Mouse (Mus musculus) lung, adult 2 months (tissue): ENCODE results near the gene Rabif. TPM values are rescaled to one million over a fixed set of nuclear protein-coding genes. Genes with fewer than 3 reads are reported as not detected.

Experiments used
- DNase-seq: peaks from one replicate; pipeline ENCODE4 v3.0.0; 2022
- H3K4me1 ChIP-seq: fragments of 200-500 bp; 2 replicates; pipeline ENCODE4 v1.6.1; 2011; ENCODE audit warnings: low read length; ENCODE audit not compliant: control insufficient read depth, insufficient read depth
- H3K4me3 ChIP-seq: fragments of 200-500 bp; replicated peaks from 2 replicates; pipeline ENCODE3; 2011; ENCODE audit warnings: low read depth, mild to moderate bottlenecking, control low read depth, low read length; ENCODE audit errors: extremely low read depth
- CTCF ChIP-seq: fragments of 200-500 bp; IDR thresholded peaks from 2 replicates; pipeline ENCODE4 v1.5.1; 2011; ENCODE audit warnings: mild to moderate bottlenecking, low read length, control low read depth; ENCODE audit not compliant: insufficient read depth
- POLR2A ChIP-seq: fragments of 200-500 bp; IDR thresholded peaks from 2 replicates; pipeline ENCODE4 v1.6.1; 2011; ENCODE audit warnings: low read depth, mild to moderate bottlenecking, control low read depth, low read length, borderline replicate concordance; ENCODE audit errors: extremely low read depth
- WGBS: fragments of 180-500 bp; shearing (Covaris S2); methylation state at CpG from one replicate; pipeline ENCODE4 v1.1.7; 2018; 5-methylcytosine and 5-hydroxymethylcytosine counted together
- polyA plus RNA-seq: library from polyadenylated mRNA; depleted of rRNA; stranded (reverse); fragments of >200 nt; gene quantifications from 2 replicates; pipeline ENCODE4 v1.2.3, GENCODE M21; 2012; rRNA removed

The Rabif gene
- polyA plus RNA-seq, 1 experiment: 15.5 TPM

DNA sequence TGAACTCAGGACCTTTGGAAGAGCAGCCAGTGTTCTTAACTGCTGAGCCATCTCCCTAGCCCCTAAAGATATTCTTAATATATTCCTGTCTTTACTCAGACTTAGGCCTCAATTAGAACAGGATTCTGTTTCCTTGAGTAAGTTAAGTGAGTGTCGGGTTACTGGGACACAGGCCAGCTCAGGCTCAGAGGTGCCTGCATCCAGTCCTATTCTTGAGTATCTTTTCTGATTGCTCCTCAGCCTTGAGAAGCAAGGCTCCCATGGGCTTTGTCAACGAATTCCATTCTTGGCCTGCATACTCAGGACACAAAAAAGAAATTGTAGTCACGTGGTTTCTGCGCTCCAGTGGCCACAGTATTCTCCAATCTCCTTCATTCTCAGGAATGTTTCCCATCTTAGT, 53.8 kb downstream of the Rabif start:
- DNase-seq: no peak
- Histone ChIP-seq H3K4me1 (no peaks in the 10 kb centered on the region), H3K4me3 (no peak overlapping the region)
- TF ChIP-seq CTCF (no peak), POLR2A (no peak)
- 60% methylated on average over 4 of the region's 4 CpGs for WGBS

- Histone ChIP-seq H3K4me1 (no peaks in the 10 kb centered on the region), H3K4me3 (no peak within 1 kb of the TSS)
- DNase-seq: no peak
- TF ChIP-seq POLR2A (no peak), CTCF (no peak)
- WGBS: 38% methylated on average over 7 of the region's 7 CpGs
These were observed 55.2 kb downstream of the Rabif start, which contains the start of gene Mgat4e for GRCm38 (mm10) chr1:134549632-134550132. Gene Mgat4e (minus strand): TSS chr1:134549682.

GRCm38 (mm10) chr1:134551869-134552268, 57.4 kb downstream of the Rabif start:
- Histone ChIP-seq H3K4me3 (no peak overlapping the region), H3K4me1 (no peaks in the 10 kb centered on the region)
- DNase-seq: no peak
- TF ChIP-seq POLR2A: no peak
- TF ChIP-seq CTCF: no peak
- WGBS: 69% methylated on average over 3 of the region's 3 CpGs

- 58% methylated on average over 3 of the region's 3 CpGs for WGBS
- Histone ChIP-seq H3K4me1 (peaks cover 3% of the 10 kb centered on the region; the same call in 1 of the 2 replicates), H3K4me3 (no peak overlapping the region)
- TF ChIP-seq CTCF (no peak), POLR2A (no peak)
- DNase-seq: no peak
These were observed 57.9 kb downstream of the Rabif start for GRCm38 (mm10) chr1:134552396-134552795.

DNA sequence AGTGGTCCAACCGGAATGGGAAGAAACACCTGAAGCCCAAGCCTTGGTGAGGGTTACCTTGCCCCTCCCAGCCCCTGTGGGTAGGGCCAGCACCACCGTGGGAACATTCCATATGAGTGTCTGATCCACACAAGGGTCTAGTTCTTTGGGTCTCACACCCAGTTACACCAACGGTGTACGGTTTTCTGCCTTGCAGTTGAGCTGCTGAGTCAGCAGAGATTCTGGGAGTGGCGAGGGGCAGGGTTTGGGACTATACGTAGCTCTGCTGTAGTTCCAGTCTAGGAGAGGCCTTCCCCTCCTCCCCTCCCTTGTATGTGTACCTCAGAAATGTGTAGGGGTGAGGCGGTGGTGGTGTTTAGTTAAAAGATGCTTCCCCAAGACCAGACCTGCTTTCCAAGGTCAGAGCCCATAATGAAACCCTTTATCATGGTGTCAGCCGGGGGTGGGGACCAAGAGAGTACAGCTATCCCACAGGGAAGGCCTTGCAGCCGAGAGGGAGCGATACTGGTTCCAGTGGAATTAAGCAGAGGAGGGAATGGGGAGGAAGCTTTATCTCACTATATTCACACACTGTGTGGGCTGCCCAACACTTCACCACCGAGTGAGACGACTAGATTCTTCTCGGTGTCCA, 60.9 kb downstream of the Rabif start:
- Histone ChIP-seq H3K4me3 (no peak overlapping the region), H3K4me1 (peaks cover 5% of the 10 kb centered on the region; the same call in 1 of the 2 replicates)
- DNase-seq: peak; percentile 34
- TF ChIP-seq CTCF (no peak), POLR2A (no peak)
- 41% methylated on average over 13 of the region's 13 CpGs for WGBS

GRCm38 (mm10) chr1:134555871-134556670, 61.6 kb downstream of the Rabif start:
- TF ChIP-seq POLR2A (0 out of 2 replicates have a peak, but pooled peaks have one; percentile 5), CTCF (no peak)
- Histone ChIP-seq H3K4me3 (peak overlapping the region; percentile 85), H3K4me1 (peaks cover 5% of the 10 kb centered on the region; the same call in 1 of the 2 replicates)
- no peak for DNase-seq
- WGBS: 1% methylated on average over 45 of the region's 46 CpGs

DNA sequence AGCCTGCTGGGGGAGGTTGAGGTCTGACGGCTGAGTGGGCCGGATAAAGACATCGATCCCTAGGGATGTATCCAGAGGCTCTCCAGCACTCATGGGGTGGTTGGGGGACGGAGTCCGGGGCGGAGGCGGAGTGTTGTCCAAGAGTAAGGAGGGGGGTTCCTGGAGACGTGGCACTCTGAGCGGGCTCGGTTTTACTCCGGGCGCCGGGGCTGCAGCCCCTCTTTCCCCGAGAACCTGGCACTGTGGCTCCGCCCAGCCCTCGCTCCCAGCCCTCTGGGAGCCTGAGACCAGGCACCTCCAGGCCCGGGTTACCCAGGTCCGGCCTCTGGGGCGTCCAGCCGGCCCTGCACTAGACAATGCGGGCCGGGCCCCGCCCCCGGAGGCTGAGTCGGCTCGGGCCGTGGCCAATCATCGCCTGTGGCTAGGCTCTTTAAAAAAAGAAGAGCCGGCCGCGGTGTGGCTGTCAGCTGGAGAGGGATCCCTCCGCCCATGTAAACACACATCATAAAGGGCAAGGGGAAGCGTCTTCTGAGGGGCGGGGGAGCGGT, 62.3 kb downstream of the Rabif start:
- Histone ChIP-seq H3K4me3 (peak overlapping the region; percentile 85), H3K4me1 (peaks cover 7% of the 10 kb centered on the region; the same call in 1 of the 2 replicates)
- WGBS: 1% methylated on average over 35 of the region's 35 CpGs
- TF ChIP-seq CTCF (no peak), POLR2A (peak; percentile 83; the same call in 1 of the 2 replicates)
- peak; percentile 89 for DNase-seq

Other genes with a start within 250 kb of the Rabif start
- 1.7 TPM in 1 of 2 replicates, not detected in the other for gene Myog, start 204.7 kb upstream of the Rabif start, polyA plus RNA-seq
- gene Ppfia4, start 161.7 kb upstream of the Rabif start, polyA plus RNA-seq: 7.9 and 11.3 TPM in 2 replicates
- gene Tmem183a, start 132.7 kb upstream of the Rabif start, polyA plus RNA-seq: 44.9 and 71.8 TPM in 2 replicates
- not detected in 2 replicates for gene 4933406M09Rik, start 108.7 kb upstream of the Rabif start, polyA plus RNA-seq
- 41.6 and 59.5 TPM in 2 replicates for gene Cyb5r1, start 89.1 kb upstream of the Rabif start, polyA plus RNA-seq
- gene Adipor1, start 79.3 kb upstream of the Rabif start, polyA plus RNA-seq: 134 and 155 TPM in 2 replicates
- 5.4 and 8.5 TPM in 2 replicates for gene Klhl12, start 39.1 kb upstream of the Rabif start, polyA plus RNA-seq
- gene Mgat4e, start 55.0 kb downstream of the Rabif start, polyA plus RNA-seq: not detected in 2 replicates
- gene Kdm5b, start 65.5 kb downstream of the Rabif start, polyA plus RNA-seq: 10.1 TPM in 2 replicates
- gene Syt2, start 152.0 kb downstream of the Rabif start, polyA plus RNA-seq: 0.05 and 0.14 TPM in 2 replicates